Mouse (Mus musculus) MEL (cell line): ENCODE results near the gene Trank1. TPM values are rescaled to one million over a fixed set of nuclear protein-coding genes. Genes with fewer than 3 reads are reported as not detected.

Experiments used
- DNase-seq: peaks from one replicate; pipeline ENCODE4 v3.0.0; 2011; ENCODE audit warnings: low read depth, low spot score
- H3K27ac ChIP-seq: 2 replicates; pipeline ENCODE4 v1.5.1; 2012; ENCODE audit warnings: low read depth, mild to moderate bottlenecking, control low read depth, low read length, moderate library complexity; ENCODE audit not compliant: control insufficient read depth
- H3K27me3 ChIP-seq, 2 experiments: fragments of 150-350 bp in 1 of 2; sonication (generic) in 1 of 2; 2 replicates each; pipeline ENCODE4 v1.6.1; 2012; ENCODE audit warnings: low read length in 2 of 2, mild to moderate bottlenecking in 2 of 2, improper control_type of control experiment in 1 of 2, moderate library complexity in 1 of 2; ENCODE audit not compliant: insufficient read depth in 2 of 2, control insufficient read depth in 1 of 2
- H3K36me3 ChIP-seq, 2 experiments: 2 replicates each; pipeline ENCODE4 v1.6.1; 2012 to 2014; ENCODE audit warnings: low read length in 2 of 2, improper control_type of control experiment in 1 of 2, inconsistent platforms in 1 of 2, mild to moderate bottlenecking in 1 of 2; ENCODE audit not compliant: insufficient read depth in 2 of 2, control insufficient read depth in 1 of 2
- H3K4me1 ChIP-seq, 2 experiments: fragments of 150-350 bp in 1 of 2; sonication (generic) in 1 of 2; 2 replicates each; pipeline ENCODE4 v1.6.1; 2012; ENCODE audit warnings: low read length in 2 of 2, improper control_type of control experiment in 1 of 2, mild to moderate bottlenecking in 1 of 2; ENCODE audit not compliant: insufficient read depth in 2 of 2, control insufficient read depth in 1 of 2
- H3K4me3 ChIP-seq, 2 experiments: fragments of 150-350 bp in 1 of 2; sonication (generic) in 1 of 2; 2 replicates each; pipeline ENCODE4 v1.5.1; 2012; ENCODE audit warnings: low read depth in 2 of 2, low read length in 2 of 2, mild to moderate bottlenecking in 2 of 2, moderate library complexity in 2 of 2, control low read depth in 1 of 2, improper control_type of control experiment in 1 of 2; ENCODE audit not compliant: control insufficient read depth in 1 of 2, insufficient read depth in 1 of 2
- H3K79me2 ChIP-seq: 2 replicates; pipeline ENCODE4 v1.6.1; 2012; ENCODE audit warnings: mild to moderate bottlenecking, low read length, moderate library complexity; ENCODE audit not compliant: control insufficient read depth, poor library complexity, insufficient read depth
- H3K9ac ChIP-seq: 2 replicates; pipeline ENCODE4 v1.6.1; 2012; ENCODE audit warnings: low read depth, mild to moderate bottlenecking, control low read depth, low read length, moderate library complexity; ENCODE audit not compliant: control insufficient read depth, poor library complexity, severe bottlenecking
- H3K9me3 ChIP-seq: fragments of 150-350 bp; sonication (generic); replicated peaks from 2 replicates; pipeline ENCODE4 v1.6.1; 2012; ENCODE audit warnings: mild to moderate bottlenecking, low read length, improper control_type of control experiment, moderate library complexity; ENCODE audit not compliant: insufficient read depth
- BHLHE40 ChIP-seq: IDR thresholded peaks from 2 replicates; pipeline ENCODE4 v1.6.1; 2012; ENCODE audit warnings: low read depth, mild to moderate bottlenecking, inconsistent platforms, low read length, improper control_type of control experiment, borderline replicate concordance
- CHD1 ChIP-seq: IDR thresholded peaks from 2 replicates; pipeline ENCODE4 v1.6.1; 2012; ENCODE audit warnings: low read depth, mild to moderate bottlenecking, inconsistent platforms, low read length, improper control_type of control experiment
- CHD2 ChIP-seq: IDR thresholded peaks from 2 replicates; pipeline ENCODE4 v1.6.1; 2011; ENCODE audit warnings: low read length, improper control_type of control experiment
- CTCF ChIP-seq, 3 experiments: IDR thresholded peaks in 2 of 3; conservative IDR thresholded peaks in 1 of 3; 2 replicates each; pipeline ENCODE4 v1.5.1; 2011 to 2012; ENCODE audit warnings: low read length in 3 of 3, low read depth in 2 of 3, mild to moderate bottlenecking in 2 of 3, improper control_type of control experiment in 1 of 3, inconsistent platforms in 1 of 3, mixed read lengths in 1 of 3, moderate library complexity in 1 of 3; ENCODE audit not compliant: control insufficient read depth in 1 of 3, insufficient read depth in 1 of 3, poor library complexity in 1 of 3, severe bottlenecking in 1 of 3
- ETS1 ChIP-seq: IDR thresholded peaks from 2 replicates; pipeline ENCODE4 v1.6.1; 2012; ENCODE audit warnings: low read depth, mild to moderate bottlenecking, inconsistent platforms, low read length, improper control_type of control experiment, moderate library complexity
- GABPA ChIP-seq: IDR thresholded peaks from 2 replicates; pipeline ENCODE4 v1.6.1; 2012; ENCODE audit warnings: low read depth, mild to moderate bottlenecking, inconsistent platforms, low read length, improper control_type of control experiment, moderate library complexity
- KAT2A ChIP-seq: conservative IDR thresholded peaks from 2 replicates; pipeline ENCODE4 v1.6.1; 2012; ENCODE audit warnings: low read depth, low read length, improper control_type of control experiment, inconsistent platforms
- MAFK ChIP-seq: IDR thresholded peaks from 2 replicates; pipeline ENCODE4 v1.6.1; 2011; ENCODE audit warnings: low read depth, mild to moderate bottlenecking, low read length, improper control_type of control experiment, borderline replicate concordance
- MAX ChIP-seq: IDR thresholded peaks from 2 replicates; pipeline ENCODE4 v1.6.1; 2011; ENCODE audit warnings: low read length, improper control_type of control experiment
- MAZ ChIP-seq: IDR thresholded peaks from 2 replicates; pipeline ENCODE4 v1.6.1; 2012; ENCODE audit warnings: low read depth, mild to moderate bottlenecking, inconsistent platforms, low read length, improper control_type of control experiment
- MEF2A ChIP-seq: IDR thresholded peaks from 2 replicates; pipeline ENCODE4 v1.6.1; 2014; ENCODE audit warnings: low read depth, mild to moderate bottlenecking, inconsistent platforms, low read length, improper control_type of control experiment; ENCODE audit not compliant: poor library complexity, insufficient replicate concordance, severe bottlenecking; ENCODE audit errors: extremely low read depth
- MXI1 ChIP-seq: IDR thresholded peaks from 2 replicates; pipeline ENCODE4 v1.6.1; 2011; ENCODE audit warnings: mild to moderate bottlenecking, low read depth, low read length, improper control_type of control experiment
- MYC ChIP-seq: IDR thresholded peaks from 2 replicates; pipeline ENCODE4 v1.6.1; 2011; ENCODE audit warnings: low read depth, mild to moderate bottlenecking, low read length, improper control_type of control experiment, moderate library complexity
- NRF1 ChIP-seq: IDR thresholded peaks from 2 replicates; pipeline ENCODE4 v1.6.1; 2014; ENCODE audit warnings: low read depth, mild to moderate bottlenecking, inconsistent platforms, low read length, improper control_type of control experiment, moderate library complexity; ENCODE audit not compliant: poor library complexity, insufficient read depth, severe bottlenecking
- POLR2A ChIP-seq, 2 experiments: IDR thresholded peaks; 2 replicates each; pipeline ENCODE4 v1.6.1; 2011 to 2012; ENCODE audit warnings: low read length in 2 of 2, mild to moderate bottlenecking in 2 of 2, control low read depth in 1 of 2, improper control_type of control experiment in 1 of 2, low read depth in 1 of 2, moderate library complexity in 1 of 2; ENCODE audit not compliant: control insufficient read depth in 1 of 2, insufficient read depth in 1 of 2, poor library complexity in 1 of 2
- RAD21 ChIP-seq: IDR thresholded peaks from 2 replicates; pipeline ENCODE4 v1.6.1; 2011; ENCODE audit warnings: mild to moderate bottlenecking, low read depth, low read length, improper control_type of control experiment
- RCOR1 ChIP-seq: IDR thresholded peaks from 2 replicates; pipeline ENCODE4 v1.6.1; 2012; ENCODE audit warnings: low read depth, mild to moderate bottlenecking, inconsistent platforms, low read length, improper control_type of control experiment
- SIN3A ChIP-seq: IDR thresholded peaks from 2 replicates; pipeline ENCODE4 v1.6.1; 2012; ENCODE audit warnings: low read length, improper control_type of control experiment, inconsistent platforms
- TBP ChIP-seq: IDR thresholded peaks from 2 replicates; pipeline ENCODE4 v1.8.0; 2011; ENCODE audit warnings: low read depth, low read length, improper control_type of control experiment
- UBTF ChIP-seq: IDR thresholded peaks from 2 replicates; pipeline ENCODE4 v1.6.1; 2012; ENCODE audit warnings: low read depth, mild to moderate bottlenecking, inconsistent platforms, low read length, improper control_type of control experiment, moderate library complexity, borderline replicate concordance; ENCODE audit not compliant: insufficient read depth
- USF1 ChIP-seq: IDR thresholded peaks from 2 replicates; pipeline ENCODE4 v1.6.1; 2014; ENCODE audit warnings: low read depth, mild to moderate bottlenecking, inconsistent platforms, low read length, improper control_type of control experiment, moderate library complexity
- ZC3H11A ChIP-seq: IDR thresholded peaks from 2 replicates; pipeline ENCODE4 v1.6.1; 2012; ENCODE audit warnings: low read depth, mild to moderate bottlenecking, inconsistent platforms, low read length, improper control_type of control experiment
- ZKSCAN1 ChIP-seq: IDR thresholded peaks from 2 replicates; pipeline ENCODE4 v1.6.1; 2012; ENCODE audit warnings: low read depth, mild to moderate bottlenecking, inconsistent platforms, low read length, improper control_type of control experiment, moderate library complexity
- polyA plus RNA-seq, 2 experiments: library from polyadenylated mRNA; stranded (reverse) in 1 of 2; unstranded in 1 of 2; fragments of >175 nt in 1 of 2; fragments of >200 nt in 1 of 2; gene quantifications; 2 replicates each; pipeline versions ENCODE4 v1.2.1 to v1.2.4; 2012; ENCODE audit warnings: low replicate concordance in 2 of 2, low read depth in 1 of 2; ENCODE audit not compliant: insufficient read length in 2 of 2, insufficient read depth in 1 of 2, missing spikeins in 1 of 2
- total RNA-seq: library from RNA; depleted of rRNA; stranded (reverse); fragments of 300-350 nt; gene quantifications from 2 replicates; pipeline ENCODE4 v1.2.3, GENCODE M21; 2012

Trank1 gene
- total and polyA plus RNA-seq, 3 experiments, result not detected

DNA sequence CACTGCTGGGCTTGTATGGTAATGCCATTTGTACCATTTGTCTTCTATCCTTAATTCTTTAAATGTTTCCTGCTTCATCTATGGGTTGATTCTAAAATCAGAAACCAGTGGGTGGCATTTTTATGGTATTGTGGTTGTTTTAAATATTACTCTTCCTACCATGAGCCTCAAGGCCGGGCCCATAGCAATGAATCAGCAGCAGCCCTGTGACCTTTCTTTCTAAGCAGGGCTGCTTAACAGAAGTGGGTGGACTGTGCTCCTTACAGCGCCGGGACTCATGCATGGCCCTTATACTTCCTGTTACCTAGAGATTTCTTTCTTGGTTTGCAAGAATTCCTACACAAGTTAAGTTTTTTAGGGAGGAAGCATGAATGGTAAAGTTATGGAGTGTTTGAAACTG, 41.1 kb downstream of the Trank1 start:
- Histone ChIP-seq H3K4me1 (no peaks in the 10 kb centered on the region), H3K9ac (no peak overlapping the region), H3K36me3 (no peaks in the 10 kb centered on the region), H3K27me3 (no peaks in the 10 kb centered on the region; a peak in 2 of 4 replicates), H3K79me2 (no peaks in the 10 kb centered on the region)
- TF ChIP-seq BHLHE40 (no peak), MAX (no peak), ZKSCAN1 (no peak), MXI1 (no peak), RAD21 (no peak), ZC3H11A (no peak), MAFK (no peak), SIN3A (no peak), POLR2A (IDR thresholded peaks at IDR 0.05; ENCODE audit: control insufficient read depth in 1 of 2, insufficient read depth in 1 of 2, low read depth in 1 of 2, low read length in 2 of 2, poor library complexity in 1 of 2) (no peak), KAT2A (no peak), CTCF (IDR thresholded peaks at IDR 0.05 in 2 of 3, conservative IDR thresholded peaks at IDR 0.05 in 1 of 3; ENCODE audit: control insufficient read depth in 1 of 3, insufficient read depth in 1 of 3, low read depth in 2 of 3, low read length in 3 of 3, poor library complexity in 1 of 3, severe bottlenecking in 1 of 3) (no peak), NRF1 (no peak), MEF2A (no peak), CHD1 (no peak), MAZ (no peak), RCOR1 (no peak), ETS1 (no peak), MYC (no peak), CHD2 (no peak), UBTF (no peak)
- TF ChIP-seq, all 39 proteins: peak for 0
- no peaks in the 10 kb centered on the region for H3K9me3 ChIP-seq
- H3K4me3 ChIP-seq, result no peak overlapping the region
- no peak overlapping the region for H3K27ac ChIP-seq
- DNase-seq, result no peak

DNA sequence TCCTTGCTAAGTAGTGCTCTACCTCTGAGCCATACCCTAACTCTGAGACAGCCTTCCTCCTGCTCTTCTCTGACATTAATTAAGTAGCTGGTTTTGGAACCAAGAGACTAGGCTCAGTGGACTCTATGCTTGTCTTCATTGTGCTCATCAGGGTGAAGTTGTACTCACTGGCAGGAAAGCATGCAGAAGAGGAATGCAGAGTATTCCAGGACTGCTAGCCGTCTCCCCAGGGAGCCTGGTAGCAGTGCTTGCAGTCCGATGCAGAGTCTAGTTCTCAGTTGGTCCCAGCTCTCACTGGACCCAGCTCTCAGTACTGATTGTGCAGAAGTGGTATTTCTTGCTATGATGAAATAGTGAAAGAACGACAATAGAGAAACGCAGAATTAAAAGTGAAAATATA, 43.5 kb downstream of the Trank1 start:
- no peak overlapping the region for H3K27ac ChIP-seq
- H3K4me3 ChIP-seq, result no peak overlapping the region
- no peaks in the 10 kb centered on the region; a peak in 2 of 4 replicates for H3K27me3 ChIP-seq
- no peaks in the 10 kb centered on the region for H3K36me3 ChIP-seq
- no peaks in the 10 kb centered on the region for H3K4me1 ChIP-seq
- TF ChIP-seq UBTF (no peak), GABPA (no peak), TBP (no peak), USF1 (no peak), CHD2 (no peak), RAD21 (no peak)
- no peak for DNase-seq
- no peaks in the 10 kb centered on the region for H3K9me3 ChIP-seq
- H3K79me2 ChIP-seq, result no peaks in the 10 kb centered on the region
- H3K9ac ChIP-seq, result no peak overlapping the region
